Mouse (Mus musculus) B cell, adult 2 months (primary cell): ENCODE data around the gene Plagl2.
A peak's percentile ranks its signal among the peaks of the same experiment; 100 is the strongest.

ENCODE experiments used
- DNase-seq, 2 experiments: peaks; one replicate each; pipeline ENCODE4 v3.0.0; 2022

The Plagl2 gene

GRCm38 (mm10) chr2:153239021-153239859, 2.0 kb downstream of the Plagl2 start:
- no peak for DNase-seq

DNA sequence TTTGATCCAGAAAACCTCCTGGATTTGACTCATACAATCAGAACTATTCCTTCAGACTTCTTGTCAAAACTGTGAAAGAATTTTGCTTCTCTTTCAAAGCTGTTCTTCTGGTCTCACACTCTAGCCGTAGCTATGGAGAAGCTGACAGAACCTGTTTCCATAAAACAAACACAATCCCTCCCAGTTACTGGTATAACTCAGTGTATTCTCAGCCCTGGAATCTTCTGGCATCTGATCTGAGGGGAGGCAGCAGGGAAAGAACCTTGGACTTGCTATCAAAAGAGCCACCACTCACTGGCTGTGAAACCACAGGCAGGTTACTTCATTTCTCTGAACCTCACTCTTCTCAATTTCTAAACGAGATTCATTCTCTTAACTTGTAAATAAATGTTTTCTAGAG, 2.8 kb downstream of the Plagl2 start:
- DNase-seq = no peak

GRCm38 (mm10) chr2:153237891-153238290, 3.3 kb downstream of the Plagl2 start:
- DNase-seq = no peak

DNA sequence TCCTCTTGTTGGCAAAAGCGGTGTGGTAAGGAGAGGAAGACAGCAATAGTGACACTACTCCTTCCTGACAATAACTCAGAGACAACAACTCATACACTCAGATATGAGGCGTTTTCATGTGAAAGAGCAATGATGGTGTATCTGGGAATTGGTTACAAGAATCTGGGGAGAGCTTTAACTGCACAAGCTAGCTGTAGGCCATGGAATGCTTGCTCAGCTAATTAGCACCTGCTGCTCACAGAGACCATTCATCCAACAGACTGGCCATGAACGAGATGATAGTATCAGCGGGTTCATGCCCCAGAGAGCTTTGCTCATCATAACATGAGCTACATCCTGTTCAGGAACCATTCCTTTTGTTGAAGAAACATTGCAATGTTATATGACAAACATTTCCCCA, 4.0 kb downstream of the Plagl2 start:
- no peak for DNase-seq

DNA sequence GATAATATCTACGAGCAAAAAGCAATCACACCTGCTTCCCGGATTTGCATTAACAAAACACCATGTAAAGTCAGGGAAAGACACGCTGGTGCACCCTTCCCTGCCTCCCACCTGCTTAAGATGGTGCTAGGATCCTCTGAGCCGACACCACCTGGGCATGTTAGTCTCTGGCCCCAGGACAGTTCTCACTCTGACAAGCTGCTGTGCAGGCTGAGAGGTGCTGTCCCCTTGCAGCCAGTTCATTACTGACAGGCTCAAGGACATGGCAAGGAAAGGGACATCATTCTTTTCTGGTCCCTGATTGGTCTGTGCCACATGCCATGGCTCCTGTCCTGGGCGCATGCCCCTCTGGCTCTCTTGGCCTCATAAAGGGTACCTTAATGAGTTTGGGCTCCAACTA, 12.7 kb downstream of the Plagl2 start:
- no peak for DNase-seq

DNA sequence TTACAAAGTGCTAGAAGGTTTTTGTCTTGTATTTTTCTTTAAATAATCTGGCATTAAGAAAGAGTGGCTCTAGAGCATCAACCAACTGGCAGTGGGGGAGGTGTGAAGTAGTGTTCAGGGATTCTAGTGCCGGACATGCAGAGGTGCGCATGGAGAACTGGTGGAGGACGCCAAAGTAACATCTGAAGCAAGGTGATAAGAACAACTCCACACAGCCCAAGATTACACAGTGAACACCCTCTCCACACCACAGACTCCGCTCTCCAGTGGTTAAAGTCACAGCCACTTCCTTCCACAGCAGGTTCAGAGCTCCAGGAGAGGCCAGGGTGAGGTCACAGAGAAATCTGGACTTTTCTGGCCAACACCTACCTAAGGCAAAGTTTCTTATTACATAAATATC, 13.3 kb downstream of the Plagl2 start:
- DNase-seq = no peak

GRCm38 (mm10) chr2:153225595-153225953, 15.7 kb downstream of the Plagl2 start:
- no peak for DNase-seq

- peak; percentile 64 to 69 for DNase-seq
Observed at GRCm38 (mm10) chr2:153224946-153225594, 16.2 kb downstream of the Plagl2 start, which contains the start of gene Tspyl3. Tspyl3 (minus strand) TSS chr2:153225441.

GRCm38 (mm10) chr2:153222566-153222965, 18.7 kb downstream of the Plagl2 start:
- DNase-seq = no peak

DNA sequence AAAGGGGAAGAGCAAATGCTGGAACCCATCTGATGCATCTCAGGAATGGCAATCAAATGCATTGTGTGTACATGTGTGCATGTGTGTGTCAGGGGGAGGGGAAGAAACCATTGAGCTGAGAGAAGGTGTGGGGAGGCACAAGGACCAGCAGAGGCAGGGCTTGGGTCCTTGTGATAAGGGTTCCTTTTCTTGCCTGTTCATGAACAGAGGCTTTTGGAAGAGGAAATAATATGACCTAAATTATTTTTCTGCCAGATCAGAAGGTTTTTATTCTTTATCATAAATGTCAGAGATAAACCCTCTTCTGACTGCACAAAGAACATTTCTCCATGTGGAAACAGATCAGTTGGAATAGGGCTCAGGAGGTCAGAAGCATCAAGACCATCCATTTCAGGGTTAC, 19.1 kb downstream of the Plagl2 start:
- DNase-seq = no peak

- DNase-seq = no peak
Observed at GRCm38 (mm10) chr2:153221620-153222019, 19.6 kb downstream of the Plagl2 start.

DNA sequence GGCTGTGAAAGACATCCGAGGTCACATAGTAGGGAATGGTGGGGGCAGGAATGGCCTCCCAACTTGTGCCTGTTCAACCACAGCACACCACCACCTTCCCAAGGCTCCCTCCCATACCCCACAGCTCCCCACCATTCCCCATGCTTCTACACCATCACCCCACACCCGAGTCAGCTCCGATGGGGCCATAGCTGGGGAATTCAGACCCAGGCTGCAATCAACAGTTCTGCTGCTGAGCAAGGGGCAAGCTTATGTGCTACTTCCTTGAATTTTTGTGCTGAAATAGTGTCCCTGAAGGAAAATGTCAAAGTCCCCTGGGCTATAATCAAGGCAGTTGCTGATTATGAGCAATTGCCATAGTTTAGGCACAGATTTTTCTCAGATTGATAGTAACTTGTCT, 22.7 kb downstream of the Plagl2 start:
- DNase-seq = no peak

DNA sequence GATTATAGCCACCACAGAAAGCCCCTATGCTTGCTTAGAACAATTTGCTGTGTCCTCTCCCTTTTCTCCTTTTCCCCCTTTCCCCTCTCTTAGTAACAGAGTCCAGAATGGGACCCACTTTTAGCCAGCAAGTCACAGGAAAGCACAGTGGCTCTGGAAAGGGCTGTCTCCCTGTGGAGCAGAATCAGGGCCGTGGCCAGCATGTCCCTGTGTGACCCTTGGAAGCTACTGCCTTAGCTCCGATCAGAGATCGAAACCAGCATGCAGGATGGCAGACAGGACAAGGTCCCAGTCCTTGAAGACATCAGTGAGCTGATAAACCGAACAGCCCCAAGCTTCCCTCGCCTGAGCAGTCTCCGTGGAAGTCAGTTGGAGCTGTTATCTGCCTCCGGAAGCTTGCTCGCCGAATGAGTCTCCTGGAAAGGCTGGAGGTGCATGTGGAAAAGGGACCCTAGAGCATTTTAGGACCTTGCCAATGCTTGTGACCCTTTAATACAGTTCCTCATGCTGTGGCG, 23.3 kb downstream of the Plagl2 start:
- DNase-seq = no peak

DNA sequence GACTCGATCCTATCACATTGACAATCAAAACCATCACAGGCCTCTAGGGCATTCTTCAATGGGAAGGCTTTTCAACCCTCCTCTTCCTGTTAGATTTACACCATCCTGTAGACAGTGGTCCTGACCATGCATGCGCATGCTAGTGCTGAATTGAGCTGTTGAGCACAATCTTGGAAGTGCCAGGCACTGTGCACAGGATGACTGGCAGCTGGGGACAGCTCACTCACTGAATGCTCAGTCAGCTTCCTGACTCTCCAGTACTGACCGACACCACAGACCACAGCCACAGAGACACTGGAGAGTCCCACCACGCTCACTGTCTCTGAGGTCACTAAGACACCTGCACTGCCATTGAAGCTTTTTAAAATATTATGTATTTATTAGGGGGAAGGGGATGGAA, 25.8 kb downstream of the Plagl2 start:
- peak; percentile 13 for DNase-seq

DNA sequence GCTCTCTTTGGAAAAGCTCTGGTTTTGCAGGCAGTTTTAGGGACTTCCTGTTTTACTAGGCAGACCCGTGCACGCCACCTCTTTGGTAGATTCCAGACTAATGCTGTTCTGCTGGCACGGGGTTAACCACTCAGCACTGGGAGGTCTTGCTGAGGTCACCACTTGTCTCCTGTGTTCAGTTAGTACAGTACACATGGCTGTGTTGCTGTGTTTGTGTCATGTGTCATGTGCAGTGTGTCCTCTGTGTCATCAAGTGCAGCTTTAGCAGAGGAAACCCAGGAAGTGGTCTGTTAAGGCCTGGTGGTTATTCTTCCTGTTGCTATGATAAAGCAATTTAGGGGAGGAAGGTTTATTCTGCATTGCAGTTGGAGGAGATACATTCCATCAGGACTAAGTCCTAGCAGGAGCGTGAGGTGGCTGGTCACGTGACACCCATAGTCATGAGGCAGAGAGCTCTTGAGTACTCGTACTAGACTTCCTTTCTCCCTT, 26.4 kb downstream of the Plagl2 start:
- peak; percentile 65 to 71 for DNase-seq

GRCm38 (mm10) chr2:153213351-153213750, 27.9 kb downstream of the Plagl2 start:
- DNase-seq = no peak

DNA sequence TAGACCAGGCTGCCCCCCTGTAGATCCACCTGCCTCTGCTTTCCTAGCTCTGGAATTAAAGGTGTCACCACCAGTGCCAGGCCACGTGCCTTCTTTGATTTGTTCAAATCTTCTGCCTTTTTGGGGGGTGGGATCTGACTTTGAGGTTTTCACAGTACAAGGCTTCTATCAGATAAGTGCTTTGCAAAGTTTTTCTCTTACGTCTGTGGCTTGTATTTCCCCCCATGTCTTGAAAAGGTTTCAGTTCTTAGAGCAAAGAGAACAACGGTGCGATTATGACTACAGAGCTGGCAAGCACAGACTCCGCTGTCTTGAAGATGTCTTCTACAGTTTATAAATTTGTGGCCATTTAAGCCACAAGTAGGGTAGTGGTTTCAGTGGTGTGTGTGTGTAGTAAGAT, 29.8 kb downstream of the Plagl2 start:
- no peak for DNase-seq

DNA sequence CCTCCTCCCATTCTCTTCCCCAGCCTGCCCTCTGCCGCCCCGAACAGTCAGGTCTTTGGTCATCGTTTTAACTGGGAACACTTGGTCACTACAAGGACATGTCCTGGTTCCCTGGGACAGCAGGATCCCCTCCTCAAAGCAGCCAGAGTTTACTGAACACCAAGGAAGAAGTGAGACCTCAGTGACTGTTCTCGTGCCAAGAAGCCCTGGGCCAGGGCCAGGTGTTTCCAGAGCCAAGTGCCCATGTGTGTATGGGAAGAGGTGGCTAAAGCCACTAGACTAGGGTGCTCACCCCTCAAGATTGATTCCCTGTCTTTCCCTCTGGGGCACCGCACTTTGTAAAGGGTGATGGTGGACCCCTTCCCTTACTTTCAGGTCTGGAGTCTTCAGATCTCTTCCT, 31.9 kb downstream of the Plagl2 start:
- no peak for DNase-seq

- DNase-seq = no peak
Observed at GRCm38 (mm10) chr2:153208149-153208548, 33.1 kb downstream of the Plagl2 start.

GRCm38 (mm10) chr2:153202766-153203165, 38.5 kb downstream of the Plagl2 start:
- no peak for DNase-seq

GRCm38 (mm10) chr2:153199114-153199513, 42.1 kb downstream of the Plagl2 start:
- no peak for DNase-seq

DNA sequence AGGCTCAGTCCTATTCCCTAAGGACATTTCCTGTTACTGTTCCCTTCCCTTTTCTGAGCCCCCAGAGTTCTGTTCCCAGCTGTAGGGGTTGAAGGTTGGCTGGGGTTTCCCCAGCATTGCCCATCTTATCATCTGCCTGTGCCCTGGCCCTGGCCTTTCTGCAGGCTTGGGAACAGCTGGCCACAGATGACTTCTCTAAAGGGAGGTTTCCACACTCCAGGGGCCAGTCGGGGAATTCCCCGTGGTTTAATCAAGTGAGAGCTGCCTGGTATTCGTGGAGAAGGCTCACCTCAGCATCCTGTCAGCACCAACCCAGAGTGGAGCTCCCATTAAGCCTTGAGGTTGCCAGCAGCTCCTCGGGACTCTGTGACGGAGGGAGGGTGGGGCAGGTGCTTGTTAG, 42.7 kb downstream of the Plagl2 start:
- DNase-seq = no peak

DNA sequence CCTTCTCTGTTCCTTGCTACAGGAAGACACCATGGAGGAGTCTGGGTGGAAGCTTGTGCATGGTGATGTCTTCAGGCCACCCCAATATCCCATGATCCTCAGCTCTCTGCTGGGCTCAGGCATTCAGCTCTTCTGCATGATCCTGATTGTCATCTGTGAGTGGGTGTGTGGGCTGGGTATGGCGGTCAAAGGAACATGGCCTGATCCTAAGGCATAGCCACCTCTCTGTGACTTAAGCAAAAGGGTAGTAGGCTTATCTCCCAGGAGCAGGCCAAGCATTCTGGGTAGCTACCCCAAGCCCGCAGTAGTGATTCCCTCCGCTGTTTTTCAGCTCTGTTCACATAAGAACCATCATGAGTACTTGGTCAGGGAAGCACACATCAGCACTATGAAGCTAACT, 47.0 kb downstream of the Plagl2 start:
- DNase-seq = no peak

DNA sequence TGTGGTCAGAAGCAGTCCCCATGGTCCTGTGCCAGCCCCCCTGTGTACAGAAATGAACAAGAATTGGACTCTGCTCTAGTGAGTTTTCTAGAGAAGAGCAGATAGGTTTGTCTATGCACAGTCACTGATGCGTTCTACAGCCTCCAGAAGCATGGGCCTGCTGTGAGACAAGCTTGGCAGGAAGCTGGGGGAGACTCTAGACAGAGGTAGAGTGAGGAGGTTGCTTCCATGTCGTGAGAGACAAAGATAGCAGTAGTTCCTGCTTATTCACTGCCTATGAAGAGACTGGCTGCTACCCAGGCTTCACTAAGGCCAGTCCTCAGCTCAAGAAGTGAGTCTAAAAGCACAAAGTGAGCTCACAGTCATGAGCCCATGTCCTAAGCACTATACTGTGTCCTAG, 50.0 kb downstream of the Plagl2 start:
- DNase-seq = no peak
